Mouse (Mus musculus) hematopoietic stem cell, adult 5-6 weeks (primary cell): ENCODE measurements around the gene Grm8. TPM values are rescaled to one million over a fixed set of nuclear protein-coding genes. Genes with fewer than 3 reads are reported as not detected.

ENCODE experiments used
- ATAC-seq, 2 experiments: fragments of 125-278 bp in 1 of 2; replicated peaks in 1 of 2; 2 replicates each; pipeline ENCODE4 v1.8.0; 2016 to 2017; ENCODE audit warnings: inconsistent platforms in 2 of 2, mild to moderate bottlenecking in 2 of 2, moderate number of reproducible peaks in 2 of 2, low read depth in 1 of 2, moderate TSS enrichment in 1 of 2; ENCODE audit not compliant: low FRiP score in 2 of 2, poor library complexity in 2 of 2, severe bottlenecking in 2 of 2, insufficient read depth in 1 of 2, low TSS enrichment in 1 of 2
- total RNA-seq: library from RNA; stranded (forward); fragments of 172-1452, 232-1000 nt; gene quantifications from 2 replicates; pipeline ENCODE4 v1.2.3, GENCODE M21; 2017

Grm8 gene
- total RNA-seq, 1 experiment from 2014 or later, result not detected

GRCm38 (mm10) chr6:27789151-27789550 is 345.8 kb downstream of the Grm8 start:
- no peak for ATAC-seq

GRCm38 (mm10) chr6:27782251-27782650 is 352.7 kb downstream of the Grm8 start:
- ATAC-seq, result no peak

GRCm38 (mm10) chr6:27781371-27781770 is 353.6 kb downstream of the Grm8 start:
- no peak for ATAC-seq

- no peak for ATAC-seq
Observed at GRCm38 (mm10) chr6:27775646-27776271, 359.2 kb downstream of the Grm8 start.

- ATAC-seq, result no peak
Observed at GRCm38 (mm10) chr6:27762061-27762460, 372.9 kb downstream of the Grm8 start.

GRCm38 (mm10) chr6:27753290-27753829 is 381.6 kb downstream of the Grm8 start:
- ATAC-seq, result no peak

GRCm38 (mm10) chr6:27746493-27746892 is 388.5 kb downstream of the Grm8 start:
- no peak for ATAC-seq

- no peak for ATAC-seq
Observed at GRCm38 (mm10) chr6:27745693-27746451, 389.1 kb downstream of the Grm8 start.

GRCm38 (mm10) chr6:27689382-27689781 is 445.6 kb downstream of the Grm8 start:
- ATAC-seq, result no peak

- ATAC-seq, result no peak
Observed at GRCm38 (mm10) chr6:27661747-27662435, 473.1 kb downstream of the Grm8 start.

GRCm38 (mm10) chr6:27657520-27657919 is 477.5 kb downstream of the Grm8 start:
- peak; percentile 75 to 76; a peak in 3 of 4 replicates for ATAC-seq

- no peak for ATAC-seq
Observed at GRCm38 (mm10) chr6:27646503-27646902, 488.5 kb downstream of the Grm8 start.

GRCm38 (mm10) chr6:27645054-27645453 is 489.9 kb downstream of the Grm8 start:
- no peak for ATAC-seq

- no peak for ATAC-seq
Observed at GRCm38 (mm10) chr6:27635898-27636297, 499.1 kb downstream of the Grm8 start.

GRCm38 (mm10) chr6:27617472-27617871 is 517.5 kb downstream of the Grm8 start:
- no peak for ATAC-seq

GRCm38 (mm10) chr6:27580485-27580884 is 554.5 kb downstream of the Grm8 start:
- no peak for ATAC-seq

GRCm38 (mm10) chr6:27545516-27545915 is 589.5 kb downstream of the Grm8 start:
- no peak for ATAC-seq

- ATAC-seq, result no peak
Observed at GRCm38 (mm10) chr6:27517620-27518019, 617.4 kb downstream of the Grm8 start.
